Mouse (Mus musculus): Measurements from ENCODE around the gene Riok2.
"Not testable (repeated sequence)": the region's sequence is repeated elsewhere in the genome, so short reads cannot be mapped to it uniquely, and the experiment has no call there.

Gene Riok2

DNA sequence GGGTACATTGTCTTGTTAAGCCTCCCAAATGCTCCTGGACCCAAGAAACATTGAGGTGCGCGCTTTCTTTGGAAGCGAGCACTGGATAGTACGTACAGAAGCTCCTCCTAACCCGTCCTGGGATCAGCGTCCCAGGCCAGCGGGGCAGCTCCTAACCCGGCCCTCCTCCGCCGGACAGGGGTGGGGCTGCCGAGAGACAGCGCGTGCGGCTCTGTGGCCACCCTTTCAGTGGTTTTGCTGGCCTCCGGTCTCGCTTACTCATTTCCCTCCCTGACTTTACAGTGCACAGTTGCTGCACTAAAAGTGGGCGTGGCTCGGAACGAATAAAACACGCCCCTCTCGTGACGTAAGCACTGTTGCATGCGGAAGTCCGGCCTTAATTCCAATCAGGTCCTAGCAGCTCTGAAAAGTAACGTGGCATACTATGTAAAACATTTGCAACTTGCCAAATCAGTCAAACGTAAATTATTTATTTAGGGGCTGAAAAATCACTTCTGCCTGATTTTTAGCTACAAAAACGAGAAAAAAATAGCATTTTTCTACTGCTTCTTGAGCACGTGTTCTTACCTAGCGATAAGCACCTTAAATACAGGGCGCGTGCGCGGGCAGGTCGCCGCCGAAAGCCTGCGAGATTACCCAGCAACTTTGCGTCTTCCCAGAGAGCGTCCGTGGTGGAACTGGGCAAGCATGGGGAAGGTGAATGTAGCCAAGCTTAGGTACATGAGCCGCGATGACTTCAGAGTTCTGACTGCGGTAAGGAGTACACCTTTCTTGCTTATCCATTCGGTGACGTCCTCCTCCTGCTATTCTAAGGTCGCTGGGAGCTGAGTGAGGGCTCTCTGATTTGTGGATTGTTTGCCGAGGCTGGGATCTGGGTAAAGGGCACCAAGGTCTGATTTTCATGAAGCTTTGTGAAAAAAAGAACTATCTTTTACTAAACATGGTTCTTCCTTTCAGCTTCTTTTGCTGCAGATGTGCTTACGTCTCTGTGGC is at the start of gene Riok2:
Gene Riok2 (plus strand): TSS at position 392 of the 993 bp plus-strand sequence.
- peak; percentile 97 for DNase-seq

DNA sequence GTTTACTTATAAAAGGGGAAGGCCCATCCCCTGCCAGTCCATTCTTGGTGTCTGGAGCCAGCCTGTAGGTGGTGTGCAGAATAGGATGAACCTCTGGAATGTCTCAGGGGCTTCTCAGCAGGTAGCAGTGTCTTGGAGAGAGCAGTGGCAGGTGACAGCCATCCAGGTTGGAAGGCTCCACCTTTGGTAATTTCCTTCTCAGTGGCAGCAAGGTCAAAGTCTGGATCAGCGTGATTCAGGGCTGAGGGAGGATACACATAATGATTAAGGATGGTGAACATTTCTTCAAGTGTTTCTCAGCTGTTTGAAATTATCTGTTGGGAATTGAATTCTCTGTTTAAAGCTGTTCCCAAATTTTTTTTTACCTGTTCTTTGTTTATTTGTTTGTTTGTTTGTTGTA is 48.1 kb upstream of the Riok2 start:
- not testable (repeated sequence) for DNase-seq

DNA sequence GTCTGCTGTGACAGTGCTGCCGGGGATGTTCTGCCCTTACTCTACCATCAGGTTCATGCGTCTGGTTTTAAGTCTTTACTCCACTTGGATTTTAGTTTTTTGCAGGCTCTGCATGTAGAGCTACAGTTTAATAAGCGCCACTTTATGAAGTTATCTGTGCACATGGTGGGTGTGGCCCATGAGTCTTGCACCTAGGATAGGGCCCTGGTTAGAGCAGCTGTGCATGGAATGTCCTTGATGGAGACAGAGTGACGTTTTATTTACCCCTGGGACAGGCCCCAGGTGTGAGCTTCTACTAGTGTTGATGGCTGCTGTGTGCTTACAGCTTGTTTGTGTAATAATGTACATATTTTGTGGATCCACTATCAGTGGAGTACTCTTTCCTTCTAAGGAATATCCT is 47.5 kb upstream of the Riok2 start:
- DNase-seq = no peak

DNA sequence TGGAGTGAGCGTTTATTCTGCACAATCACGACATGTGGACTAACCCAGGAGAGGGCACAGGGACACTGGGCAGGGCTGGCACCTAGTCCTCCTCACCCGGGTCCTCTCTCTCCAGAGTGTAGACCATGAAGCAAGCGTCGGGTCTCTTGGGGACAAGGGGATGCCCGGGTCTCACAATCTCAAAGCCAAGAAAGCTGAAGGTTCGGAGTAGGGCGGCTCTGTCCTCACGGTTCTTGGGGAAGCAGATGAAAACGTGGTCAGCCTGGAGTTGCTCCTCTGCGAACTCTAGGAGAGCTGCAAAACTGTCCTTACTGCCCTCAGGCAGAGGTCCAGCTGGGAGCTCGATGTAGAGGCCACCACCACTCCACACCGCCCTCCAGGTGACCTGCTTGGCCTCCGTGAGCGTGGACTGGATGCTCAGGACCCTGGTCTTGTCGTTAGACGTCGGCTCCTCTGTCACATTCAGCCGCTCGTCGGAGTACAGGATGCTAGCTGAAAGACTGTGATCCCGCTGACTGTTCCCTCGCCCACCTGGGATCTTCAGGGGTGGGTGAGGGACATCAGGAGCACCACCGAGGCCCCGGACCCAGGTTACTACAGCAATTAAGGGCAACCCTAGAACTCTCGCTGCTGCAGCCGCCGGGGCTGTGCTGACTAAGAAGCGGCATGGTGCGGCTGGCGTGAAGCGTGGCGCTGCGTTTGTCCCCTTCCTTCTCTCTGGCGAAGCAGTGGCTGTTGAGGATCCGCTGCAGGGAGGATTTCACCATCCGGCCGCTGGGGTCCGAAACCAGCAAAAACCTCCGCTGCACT is 28.5 kb upstream of the Riok2 start:
- not testable (repeated sequence) for DNase-seq

DNA sequence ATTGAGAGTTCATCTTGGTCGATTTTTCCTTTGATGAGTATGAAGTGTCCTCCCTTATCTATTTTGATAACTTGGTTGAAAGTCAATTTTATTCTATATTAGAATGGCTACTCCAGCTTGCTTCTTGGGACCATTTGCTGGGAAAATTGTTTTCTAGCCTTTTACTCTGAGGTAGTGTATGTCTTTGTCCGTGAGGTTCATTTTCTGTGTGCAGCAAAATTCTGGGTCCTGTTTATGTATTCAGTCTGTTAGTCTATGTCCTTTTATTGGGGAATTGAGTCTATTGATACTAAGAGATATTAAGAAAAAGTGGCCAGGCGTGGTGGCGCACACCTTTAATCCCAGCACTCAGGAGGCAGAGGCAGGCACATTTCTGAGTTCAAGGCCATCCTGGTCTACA is 27.8 kb upstream of the Riok2 start:
- not testable (repeated sequence) for DNase-seq

DNA sequence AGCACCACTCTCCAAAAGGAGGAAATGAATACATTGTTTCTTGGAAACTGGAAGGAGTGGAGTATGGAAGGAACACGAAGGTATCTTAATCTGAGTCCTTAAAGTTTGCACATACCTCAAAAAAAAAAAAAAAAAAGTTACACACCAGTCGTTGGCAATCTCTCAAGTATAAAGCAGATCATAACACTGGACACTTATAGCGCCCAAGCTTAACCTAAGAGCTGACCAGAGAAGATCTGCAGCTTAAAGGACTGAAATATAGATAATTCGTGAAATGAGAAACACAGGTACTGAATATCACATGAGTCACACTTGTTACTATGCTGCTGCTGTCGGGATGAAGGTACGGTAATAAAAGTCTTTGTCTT is 575 bp upstream of the Riok2 start:
- DNase-seq = no peak

DNA sequence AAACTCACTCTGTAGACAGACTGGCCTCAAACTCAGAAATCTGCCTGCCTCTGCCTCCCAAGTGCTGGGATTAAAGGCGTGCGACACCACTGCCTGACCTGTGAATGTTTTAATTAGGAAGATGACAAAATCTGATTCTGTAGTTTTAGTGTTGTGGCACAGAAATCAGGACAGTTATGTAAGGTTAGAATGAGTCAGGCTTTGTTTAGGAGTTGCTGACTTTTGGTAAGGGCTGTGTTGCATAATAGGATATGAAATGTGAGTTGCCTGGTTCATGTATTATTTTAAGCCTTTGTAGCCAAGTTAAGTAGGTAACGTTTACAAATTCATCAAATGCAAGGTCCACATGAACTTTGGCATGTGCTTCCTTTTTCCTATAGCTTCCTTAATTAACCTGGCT is 1.5 kb downstream of the Riok2 start:
- no peak for DNase-seq

DNA sequence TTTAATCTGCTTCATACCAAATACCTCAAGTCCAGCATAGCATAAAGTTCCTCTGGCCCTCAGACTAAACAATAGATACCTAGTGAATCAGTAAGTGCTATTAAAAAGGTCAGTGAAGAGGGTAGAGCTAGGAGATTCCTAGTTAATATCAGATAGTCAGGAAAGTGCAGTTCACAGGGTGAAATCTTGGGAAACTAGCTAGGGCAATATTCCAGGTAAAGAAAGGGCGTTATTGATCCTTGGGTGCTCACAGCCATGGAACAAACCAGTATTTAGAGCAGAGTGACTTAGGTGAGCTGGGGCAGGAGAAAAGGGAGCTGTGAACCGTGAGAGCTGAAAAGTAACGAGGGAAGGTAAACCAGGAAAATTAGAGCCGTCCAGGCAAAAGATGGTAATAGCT is 9.6 kb downstream of the Riok2 start:
- DNase-seq = no peak

DNA sequence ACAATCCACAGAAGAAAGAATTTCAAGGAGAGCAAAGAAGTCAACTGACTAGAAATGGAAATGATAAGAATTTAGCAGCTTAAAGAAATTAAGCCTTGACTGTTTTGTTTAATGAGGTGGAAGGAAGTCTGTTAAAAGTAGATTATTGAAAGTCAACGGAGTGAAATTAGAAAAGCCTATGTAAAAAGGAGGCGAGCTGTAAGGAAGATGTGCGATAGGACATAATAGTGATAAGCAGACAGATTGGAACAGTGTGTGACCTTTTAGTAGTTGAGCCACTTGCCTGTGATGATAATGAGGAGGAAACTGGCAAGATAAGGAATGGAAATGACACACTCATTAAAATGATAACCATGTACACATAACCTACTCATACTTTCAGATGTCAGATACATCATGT is 10.4 kb downstream of the Riok2 start:
- DNase-seq = no peak

DNA sequence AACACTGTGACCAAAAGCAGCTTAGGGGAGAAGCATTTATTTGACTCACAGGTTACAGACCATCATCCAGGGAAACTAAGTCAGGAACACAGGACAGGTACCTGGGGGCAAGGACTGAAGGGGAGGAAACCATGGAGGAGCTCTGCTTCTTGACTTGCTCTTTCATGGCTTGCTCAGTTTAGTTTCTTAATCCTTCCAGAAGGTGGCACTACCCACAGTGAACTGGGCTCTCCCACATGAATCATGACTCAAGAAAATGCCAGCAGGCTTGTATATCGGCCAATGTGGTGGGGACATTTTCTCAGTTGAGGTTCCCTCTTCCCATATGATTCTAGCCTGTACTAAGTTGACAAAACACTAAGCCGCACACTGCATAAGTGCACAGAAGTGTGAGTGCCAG is 12.0 kb downstream of the Riok2 start:
- no peak for DNase-seq

DNA sequence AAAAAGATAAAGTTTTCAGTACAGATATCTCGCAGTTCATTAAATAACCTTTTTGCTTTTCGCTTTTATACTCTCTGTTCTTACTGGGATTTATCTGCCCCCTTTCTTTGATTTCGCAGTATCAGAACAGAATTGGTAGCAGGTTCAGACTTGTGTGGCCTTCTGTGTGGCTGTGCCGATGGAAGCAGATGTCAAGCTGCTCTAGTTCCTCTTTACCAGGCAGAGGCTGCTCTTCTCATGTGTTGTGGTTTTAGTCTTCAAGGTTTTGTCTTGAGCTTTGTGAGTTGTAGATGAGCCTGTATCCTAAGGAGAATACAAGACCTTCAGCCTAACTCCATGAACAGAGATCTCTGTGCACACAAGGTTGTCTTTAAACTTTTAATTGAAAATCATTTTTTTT is 17.7 kb downstream of the Riok2 start:
- DNase-seq = no peak

DNA sequence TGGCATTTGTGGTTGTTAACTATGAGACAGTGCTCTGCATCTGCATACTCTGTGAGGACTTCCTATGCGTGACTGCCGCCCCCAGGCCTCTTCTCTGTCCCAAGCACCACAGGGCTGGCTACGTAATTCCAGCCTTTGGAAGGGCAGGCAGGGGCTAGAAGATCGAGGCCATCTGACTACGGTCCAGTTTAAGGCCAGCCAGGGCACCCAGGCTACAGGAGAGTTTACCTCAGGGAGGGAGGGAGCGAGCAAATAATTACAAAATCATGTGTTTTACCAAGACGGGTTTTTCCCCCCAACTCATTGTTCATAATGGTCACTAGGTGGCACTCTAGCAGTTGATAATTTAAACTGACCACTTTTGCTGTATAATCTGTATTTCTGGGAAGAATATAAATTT is 18.8 kb downstream of the Riok2 start:
- DNase-seq = peak; percentile 20 to 45

DNA sequence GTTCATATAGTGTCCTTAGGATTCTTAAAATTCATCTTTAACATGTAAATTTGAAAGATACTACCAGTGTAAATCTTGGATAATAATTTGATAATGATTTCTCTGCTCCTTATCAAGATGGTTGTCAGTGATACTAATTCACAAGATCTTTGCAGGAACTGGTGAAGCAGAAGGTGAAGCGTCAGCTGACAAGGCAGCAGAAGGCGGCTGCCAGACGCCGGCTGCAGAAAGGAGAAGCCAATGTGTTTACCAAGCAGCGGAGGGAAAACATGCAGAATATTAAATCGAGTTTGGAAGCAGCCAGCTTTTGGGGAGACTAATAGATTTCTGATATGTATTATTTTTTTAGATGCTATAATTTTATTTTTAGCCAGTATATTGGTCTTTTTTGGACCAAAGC is 19.2 kb downstream of the Riok2 start:
- peak; percentile 64 for DNase-seq

DNA sequence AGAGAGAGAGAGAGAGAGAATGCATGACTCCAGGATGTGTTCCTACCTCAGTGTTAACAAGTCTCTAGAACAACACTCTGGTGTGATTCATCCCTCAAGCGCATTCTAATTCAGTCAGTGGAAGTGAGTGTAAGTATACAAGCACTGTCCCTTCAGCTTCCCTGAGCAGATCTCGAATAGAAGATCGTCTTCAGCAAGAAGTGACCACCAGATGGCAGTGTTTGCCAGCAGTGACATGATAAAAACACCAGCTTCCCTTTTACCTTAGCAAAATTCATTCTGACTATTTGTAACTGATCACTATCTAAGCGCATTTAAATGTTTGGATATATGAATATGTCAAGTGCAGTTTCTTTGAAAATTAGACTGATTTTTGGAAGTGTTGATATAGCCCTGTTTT is 20.2 kb downstream of the Riok2 start:
- peak; percentile 90 to 94 for DNase-seq

DNA sequence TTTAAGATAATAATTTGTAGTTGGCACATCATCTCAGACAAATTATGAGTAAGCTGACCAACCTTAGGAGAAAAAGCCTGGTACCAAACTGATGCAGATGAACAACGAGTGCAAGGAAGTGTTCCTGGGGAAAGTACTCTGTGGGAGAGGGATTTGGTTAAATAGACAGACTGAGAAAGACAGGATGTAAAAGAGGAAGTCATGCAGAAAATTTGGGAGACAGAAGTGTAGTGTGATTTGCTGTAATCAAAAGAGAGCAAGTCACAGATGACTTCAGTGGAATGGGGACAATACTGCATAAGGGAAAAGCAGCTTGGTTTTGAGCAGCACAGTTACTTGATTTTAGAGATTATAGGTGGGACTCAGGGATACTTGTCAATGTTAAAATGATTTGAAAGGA is 22.8 kb downstream of the Riok2 start:
- no peak for DNase-seq

DNA sequence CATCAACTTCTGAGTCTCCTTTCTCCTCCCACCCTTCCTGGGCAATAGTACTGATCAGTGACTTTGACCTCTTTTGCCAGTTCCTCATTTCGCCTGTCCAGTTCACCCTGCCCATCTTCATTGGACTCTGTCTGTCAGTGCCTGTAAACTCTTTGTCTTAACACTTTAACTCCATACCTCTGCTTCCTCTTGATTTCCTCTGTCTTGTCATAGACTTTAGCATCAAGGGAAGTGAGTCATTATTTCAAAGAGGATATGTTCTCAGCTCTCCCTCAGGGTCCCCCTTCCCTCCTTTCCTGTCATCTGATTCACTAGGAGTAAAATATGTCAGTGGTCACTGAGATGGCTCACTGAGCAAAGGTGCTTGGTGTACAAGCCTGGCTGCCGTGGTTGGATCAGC is 24.6 kb downstream of the Riok2 start:
- DNase-seq = no peak

DNA sequence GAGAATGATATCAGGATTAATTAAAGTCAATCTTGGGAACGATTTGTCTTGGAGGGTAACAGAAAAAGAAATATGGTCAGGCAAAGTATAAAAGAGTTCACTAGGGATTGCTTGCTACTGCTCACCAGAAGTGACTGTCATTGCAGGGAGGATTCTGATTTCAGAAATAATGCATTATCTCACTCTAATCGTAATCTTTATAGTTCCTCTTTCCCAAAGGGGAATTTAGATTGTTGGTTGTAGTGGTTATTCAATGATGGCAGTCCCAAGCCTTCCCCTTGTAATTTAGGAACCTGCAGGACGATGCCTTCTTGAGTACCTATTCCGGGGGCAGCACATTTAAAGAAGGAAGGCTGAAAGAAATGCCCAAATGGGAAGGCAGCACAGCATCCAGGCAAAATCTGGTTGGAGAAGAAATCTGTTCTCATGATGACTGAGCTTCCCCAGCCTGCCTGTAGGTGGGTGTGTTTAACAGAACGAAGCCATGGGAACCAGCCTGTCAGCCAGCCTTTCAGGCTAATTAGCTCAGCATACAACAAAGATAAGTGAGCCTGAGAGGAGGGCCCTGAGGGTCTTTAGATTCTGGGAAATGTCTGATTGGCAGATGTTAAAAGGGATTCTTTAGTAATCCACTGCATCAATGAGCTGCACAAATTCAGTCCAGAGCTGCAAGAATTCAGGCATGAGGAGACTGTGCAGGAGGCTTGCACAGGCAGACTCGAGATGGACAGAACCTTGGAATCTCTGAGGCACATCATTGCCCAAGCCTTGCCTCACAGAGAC is 28.3 kb downstream of the Riok2 start, which contains the start of gene Lix1:
Gene Lix1 (plus strand): TSS at position 451 of the 783 bp plus-strand sequence.
- peak; percentile 78 to 81 for DNase-seq

DNA sequence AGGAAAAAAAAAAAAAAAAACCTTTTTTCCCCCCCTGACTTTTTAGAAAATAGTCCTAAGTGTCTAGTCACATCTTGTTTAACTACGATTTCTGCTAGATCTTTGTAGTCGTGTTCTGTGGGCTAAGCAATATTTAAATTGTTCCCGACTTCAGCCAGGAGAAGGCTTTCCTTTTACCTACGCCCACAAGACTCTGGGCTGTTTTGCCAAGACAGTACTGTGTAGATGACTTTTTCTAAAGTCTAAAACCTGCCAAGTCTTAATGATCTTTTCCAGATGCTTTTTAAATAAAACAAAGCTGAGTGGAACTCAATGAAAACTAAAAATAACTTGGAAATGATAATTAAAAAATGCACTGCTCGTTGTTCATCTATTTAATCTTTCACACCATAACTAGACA is 28.9 kb downstream of the Riok2 start:
- no peak for DNase-seq

DNA sequence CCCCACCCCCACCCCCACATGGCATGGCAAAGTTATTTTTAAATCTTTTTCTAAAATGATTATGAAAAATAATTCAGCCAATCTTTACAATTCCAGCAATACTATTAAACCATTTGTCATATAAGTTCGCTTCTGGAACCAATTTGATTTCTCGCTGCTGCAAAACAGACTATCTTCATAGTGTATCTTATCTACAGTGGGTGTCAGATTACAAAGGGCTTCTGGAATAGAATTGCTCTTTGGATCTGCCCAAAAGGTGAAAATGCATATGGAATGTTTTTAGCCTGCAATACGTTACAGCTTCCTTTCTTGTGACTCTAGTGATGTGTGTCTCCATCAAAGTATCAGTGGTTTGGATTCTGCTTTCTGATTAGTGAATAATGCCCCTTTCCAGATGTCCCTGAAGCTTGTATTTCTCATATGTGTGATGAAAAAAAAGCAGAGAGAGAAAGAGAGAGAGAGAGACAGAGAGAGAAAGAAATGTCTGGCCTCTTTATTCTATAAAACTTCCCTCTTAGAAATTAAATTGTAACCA is 29.5 kb downstream of the Riok2 start:
- no peak for DNase-seq

DNA sequence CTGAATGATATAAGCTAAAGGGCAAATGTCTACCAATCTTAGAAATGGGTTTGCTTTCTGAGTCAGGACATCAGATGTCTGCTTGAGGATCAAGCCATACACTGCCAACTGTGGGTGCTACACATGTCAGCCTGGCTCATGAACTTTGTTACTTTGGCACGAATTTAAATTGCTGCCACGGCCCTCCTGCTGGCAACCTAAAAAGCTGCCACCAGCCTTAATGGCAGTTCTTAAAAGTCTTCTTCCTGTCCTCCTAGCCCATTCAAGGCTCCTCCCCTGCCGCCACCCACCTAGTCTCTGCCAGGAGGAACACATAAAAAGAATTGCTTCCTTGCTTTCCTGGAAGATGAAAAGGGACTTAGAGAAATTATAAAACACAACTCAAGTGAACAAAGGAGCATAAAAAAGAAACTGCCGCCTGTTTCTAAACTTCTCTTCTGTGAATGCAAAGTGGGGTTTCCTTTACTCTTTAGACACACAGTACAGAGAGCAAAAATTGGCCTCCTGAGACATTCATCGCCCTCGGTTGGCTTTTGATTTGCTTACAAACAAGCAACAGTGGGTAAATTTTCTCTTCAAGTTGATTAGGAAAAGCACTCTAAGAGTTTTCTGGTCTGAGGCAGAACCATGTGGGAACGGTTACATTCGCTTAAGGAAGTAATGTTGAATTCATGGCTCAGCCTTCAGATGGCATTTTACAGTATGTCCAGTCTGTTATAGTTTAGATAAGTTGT is 30.9 kb downstream of the Riok2 start:
- peak; percentile 10 to 18 for DNase-seq

DNA sequence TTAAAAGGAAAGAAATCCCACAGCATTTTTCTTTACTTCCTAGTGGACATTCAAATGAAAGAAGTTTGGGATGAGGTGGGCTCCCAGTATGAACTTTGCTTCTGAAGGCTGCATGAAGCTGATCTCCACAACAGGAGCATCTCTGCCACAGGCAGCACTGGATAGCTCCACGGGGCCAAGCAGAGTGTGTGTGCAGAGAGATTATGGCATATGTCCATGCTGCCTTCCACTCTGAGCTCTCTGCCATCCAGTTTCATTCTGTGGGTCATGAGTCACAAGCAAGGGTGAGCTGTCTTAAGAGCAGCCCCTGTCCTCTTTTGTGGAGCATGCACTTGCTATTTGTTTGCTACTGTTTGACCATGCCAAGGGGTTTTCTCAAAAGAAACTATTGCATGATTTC is 31.5 kb downstream of the Riok2 start:
- DNase-seq = no peak

DNA sequence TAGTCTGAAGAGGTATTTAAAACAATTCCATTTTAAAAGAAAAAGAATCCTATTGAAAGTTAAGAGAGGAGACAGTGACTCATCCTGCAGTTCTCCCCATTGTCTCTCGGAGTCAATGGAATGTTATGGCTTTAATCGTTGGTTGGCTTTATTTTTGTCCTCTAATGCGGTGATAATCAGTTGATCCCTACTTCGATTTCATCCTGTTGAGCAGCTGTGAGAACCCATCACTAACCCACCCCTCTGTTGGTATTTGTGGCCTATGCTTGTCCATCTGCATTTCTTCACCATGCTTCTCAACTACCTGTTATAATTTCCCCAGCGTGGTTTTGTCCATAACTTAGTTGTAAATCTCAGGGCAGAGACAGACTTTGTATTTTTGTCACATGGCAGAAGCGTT is 34.0 kb downstream of the Riok2 start:
- DNase-seq = no peak

Measured in cerebellum, postnatal 10 days (tissue).